Mouse (Mus musculus) lung, postnatal 14 days (tissue): ENCODE measurements around the gene Gm4907.
"Not testable (repeated sequence)": the region's sequence is repeated elsewhere in the genome, so short reads cannot be mapped to it uniquely, and the experiment has no call there.

Source experiments
- DNase-seq: peaks from one replicate; pipeline ENCODE4 v3.0.0; 2021

Gene Gm4907

GRCm38 (mm10) chrX:23882253-23882652 is at the start of gene Gm4907:
Gene Gm4907, plus strand, starts transcription at chrX:23882553.
- not testable (repeated sequence) for DNase-seq

GRCm38 (mm10) chrX:23833784-23834183 is 48.6 kb upstream of the Gm4907 start:
- DNase-seq = not testable (repeated sequence)

- no peak for DNase-seq
Observed at GRCm38 (mm10) chrX:23840921-23841320, 41.4 kb upstream of the Gm4907 start.

- no peak for DNase-seq
Observed at GRCm38 (mm10) chrX:23954161-23954560, 71.8 kb downstream of the Gm4907 start.
